Comparison of ENCODE assay signal across 9 mouse cellular contexts in genomic region chr2:18952102-18952673, GRCm38 (mm10). TPM values are rescaled to one million over a fixed set of nuclear protein-coding genes. Genes with fewer than 3 reads are reported as not detected.
DNase-seq lines count a peak whose midpoint lies in the region; ATAC-seq lines count a peak whose summit lies in the region.
"Had no signal": no experiment of that assay in that cellular context is flagged by ENCODE, and none has a peak within 500 bp of the region (broad histone marks: within the 10 kb centered on the region; RNA-seq: fewer than 3 reads in every experiment).

No protein-coding gene starts in this region.

- WGBS in kidney, embryonic 15.5 days, result 29% methylated on average over 7 of the region's 7 CpGs
- 7% methylated on average over 7 of the region's 7 CpGs for WGBS in liver, embryonic 12.5 days (ENCODE audit: insufficient replicate concordance)
- 22% methylated on average over 7 of the region's 7 CpGs for WGBS in stomach, embryonic 16.5 days

- no peak for DNase-seq in kidney, adult 8-10 months
- no peak for DNase-seq in spleen, postnatal 14 days (ENCODE audit: low spot score in 2 of 2)
- no peak for DNase-seq in embryo, embryonic 11 days
- no peak for DNase-seq in adrenal gland, postnatal 14 days

- no peak overlapping the region for H3K4me3 ChIP-seq in kidney, embryonic 15.5 days (replicated peaks)
- peak overlapping the region; percentile 26; the same call in 1 of the 2 replicates for H3K4me3 ChIP-seq in liver, embryonic 12.5 days
- H3K4me3 ChIP-seq in stomach, embryonic 16.5 days (replicated peaks; ENCODE audit: low read length), result no peak overlapping the region
- H3K4me3 ChIP-seq: embryonic facial prominence, embryonic 12.5 days had no signal

- H3K9me3 ChIP-seq in kidney, embryonic 15.5 days (replicated peaks), result no peaks in the 10 kb centered on the region
- H3K9me3 ChIP-seq in liver, embryonic 12.5 days (replicated peaks), result no peaks in the 10 kb centered on the region
- no peaks in the 10 kb centered on the region for H3K9me3 ChIP-seq in stomach, embryonic 16.5 days (replicated peaks; ENCODE audit: control insufficient read depth, low read length)
- H3K9me3 ChIP-seq: embryonic facial prominence, embryonic 12.5 days had no signal

- peak overlapping the region; percentile 16; the same call in 1 of the 2 replicates for H3K4me2 ChIP-seq in kidney, embryonic 15.5 days
- peak overlapping the region; percentile 58 for H3K4me2 ChIP-seq in liver, embryonic 12.5 days
- H3K4me2 ChIP-seq in stomach, embryonic 16.5 days (ENCODE audit: low read depth, low read length), result peak overlapping the region; percentile 17; the same call in 1 of the 2 replicates
- H3K4me2 ChIP-seq: embryonic facial prominence, embryonic 12.5 days had no signal

- H3K27ac ChIP-seq in kidney, embryonic 15.5 days, result peak overlapping the region; percentile 76
- H3K27ac ChIP-seq in liver, embryonic 12.5 days, result peak overlapping the region; percentile 84
- H3K27ac ChIP-seq in stomach, embryonic 16.5 days (ENCODE audit: low read length), result peak overlapping the region; percentile 4; the same call in 1 of the 2 replicates
- H3K27ac ChIP-seq: embryonic facial prominence, embryonic 12.5 days had no signal

- no peak overlapping the region for H3K9ac ChIP-seq in kidney, embryonic 15.5 days
- peak overlapping the region; percentile 45 for H3K9ac ChIP-seq in liver, embryonic 12.5 days
- no peak overlapping the region for H3K9ac ChIP-seq in stomach, embryonic 16.5 days (ENCODE audit: low read length)
- H3K9ac ChIP-seq: embryonic facial prominence, embryonic 12.5 days had no signal

- no peaks in the 10 kb centered on the region for H3K36me3 ChIP-seq in kidney, embryonic 15.5 days
- no peaks in the 10 kb centered on the region for H3K36me3 ChIP-seq in liver, embryonic 12.5 days
- H3K36me3 ChIP-seq in stomach, embryonic 16.5 days (ENCODE audit: control insufficient read depth, insufficient read depth, low read length), result no peaks in the 10 kb centered on the region
- H3K36me3 ChIP-seq: embryonic facial prominence, embryonic 12.5 days had no signal

- ATAC-seq in kidney, embryonic 15.5 days (replicated peaks; ENCODE audit: low FRiP score), result no peak; the same call in 1 of the 2 replicates
- ATAC-seq in common myeloid progenitor, adult 5-6 weeks (replicated peaks; ENCODE audit: low read depth, poor library complexity, severe bottlenecking), result peak; percentile 81
- ATAC-seq in liver, embryonic 12.5 days, result no peak
- ATAC-seq in stomach, embryonic 16.5 days (ENCODE audit: insufficient read depth, low FRiP score), result no peak

- H3K4me1 ChIP-seq in kidney, embryonic 15.5 days, result peaks cover 42% of the 10 kb centered on the region
- H3K4me1 ChIP-seq in liver, embryonic 12.5 days, result peaks cover 89% of the 10 kb centered on the region
- H3K4me1 ChIP-seq in stomach, embryonic 16.5 days (ENCODE audit: control insufficient read depth, insufficient read depth, low read length), result peaks cover 12% of the 10 kb centered on the region

- H3K27me3 ChIP-seq in kidney, embryonic 15.5 days, result no peaks in the 10 kb centered on the region
- H3K27me3 ChIP-seq in liver, embryonic 12.5 days (replicated peaks), result no peaks in the 10 kb centered on the region
- H3K27me3 ChIP-seq in stomach, embryonic 16.5 days (ENCODE audit: control insufficient read depth, insufficient read depth, low read length), result no peaks in the 10 kb centered on the region
- H3K27me3 ChIP-seq: embryonic facial prominence, embryonic 12.5 days had no signal

RNA-seq across cellular contexts. Expression of gene Pip4k2a, which starts 45.7 kb away (rescaled TPM):
- polyA plus RNA-seq in kidney, embryonic 15.5 days (2015; fragmentation: Nextera tagmentation; extraction: Ambion mirVana), result 13.2 TPM in 2 replicates
- total RNA-seq in common myeloid progenitor, adult 5-6 weeks (2017), result 30.1 and 51.8 TPM in 2 replicates
- polyA plus RNA-seq in liver, embryonic 12.5 days (2016; fragmentation: Nextera tagmentation; extraction: Ambion mirVana), result 26.2 and 26.4 TPM in 2 replicates
- polyA plus RNA-seq in stomach, embryonic 16.5 days (2015; fragmentation: Nextera tagmentation; extraction: Ambion mirVana), result 10.4 and 11.2 TPM in 2 replicates
- 25.3 and 29.4 TPM in 2 replicates for total RNA-seq in adrenal gland, postnatal 14 days (2021)

RNA-seq across cellular contexts. Expression of gene 4930426L09Rik, which starts 46.0 kb away (rescaled TPM):
- polyA plus RNA-seq in kidney, embryonic 15.5 days (2015; fragmentation: Nextera tagmentation; extraction: Ambion mirVana), result 0.27 and 0.33 TPM in 2 replicates
- not detected in 2 replicates for total RNA-seq in common myeloid progenitor, adult 5-6 weeks (2017)
- polyA plus RNA-seq in liver, embryonic 12.5 days (2016; fragmentation: Nextera tagmentation; extraction: Ambion mirVana), result 0.29 and 0.30 TPM in 2 replicates
- 0.14 and 0.25 TPM in 2 replicates for polyA plus RNA-seq in stomach, embryonic 16.5 days (2015; fragmentation: Nextera tagmentation; extraction: Ambion mirVana)
- total RNA-seq in adrenal gland, postnatal 14 days (2021), result 0.22 and 0.83 TPM in 2 replicates

Comparison
In these comparisons a context has a peak if more than half of its experiments do, and no peak if none do; other contexts are left out.
1. H3K27ac ChIP-seq: peak in every context shown above with its lines; median percentile 84 in liver, embryonic 12.5 days; 76 in kidney, embryonic 15.5 days; 4 in stomach, embryonic 16.5 days.